Mouse (Mus musculus): ENCODE measurements around the gene Ece2. TPM values are rescaled to one million over a fixed set of nuclear protein-coding genes. Genes with fewer than 3 reads are reported as not detected.
A peak's percentile ranks its signal among the peaks of the same experiment; 100 is the strongest.

The Ece2 gene
- polyA plus RNA-seq, 2 experiments = 0.04 to 0.08 TPM

GRCm38 (mm10) chr16:20604705-20605104 is 24.9 kb upstream of the Ece2 start:
- no peaks in the 10 kb centered on the region for H3K9me3 ChIP-seq (ENCODE audit: control insufficient read depth, low read length)
- H3K36me3 ChIP-seq (replicated peaks; ENCODE audit: control insufficient read depth, insufficient read depth, low read depth) = peaks cover 5% of the 10 kb centered on the region
- no peak for DNase-seq (ENCODE audit: low read depth in 3 of 3, low spot score in 3 of 3)
- H3K27ac ChIP-seq = no peak overlapping the region
- H3K4me3 ChIP-seq (ENCODE audit: insufficient read depth in 1 of 2, low read depth in 2 of 2, low read length in 2 of 2) = no peak overlapping the region
- 76% methylated on average over 9 of the region's 9 CpGs for WGBS (ENCODE audit: insufficient replicate concordance)
- peaks cover 2 to 3% of the 10 kb centered on the region in 2 experiments; a peak in 3 of 4 replicates for H3K4me1 ChIP-seq (replicated peaks; ENCODE audit: control insufficient read depth in 2 of 2, insufficient read depth in 2 of 2, low read length in 1 of 2)
- no peak overlapping the region for H3K4me2 ChIP-seq (ENCODE audit: low read depth)
- no peak for ATAC-seq (ENCODE audit: insufficient read depth)
- H3K27me3 ChIP-seq (ENCODE audit: control insufficient read depth, insufficient read depth, low read length) = no peaks in the 10 kb centered on the region
- TF ChIP-seq CTCF (IDR thresholded peaks at IDR 0.05; ENCODE audit: low read depth) = no peak
- TF ChIP-seq EP300 (IDR thresholded peaks at IDR 0.05; ENCODE audit: low read depth) = no peak
- H3K9ac ChIP-seq (replicated peaks) = no peak overlapping the region

- peak overlapping the region; percentile 59 for H3K27ac ChIP-seq
- H3K4me2 ChIP-seq (ENCODE audit: low read depth) = peak overlapping the region; percentile 95
- no peaks in the 10 kb centered on the region for H3K9me3 ChIP-seq (ENCODE audit: control insufficient read depth, low read length)
- WGBS (ENCODE audit: insufficient replicate concordance) = under 1% methylated on average over 28 of the region's 28 CpGs
- TF ChIP-seq CTCF (IDR thresholded peaks at IDR 0.05; ENCODE audit: low read depth) = no peak
- no peak for TF ChIP-seq EP300 (IDR thresholded peaks at IDR 0.05; ENCODE audit: low read depth)
- ATAC-seq (ENCODE audit: insufficient read depth) (peak; percentile 63), DNase-seq (ENCODE audit: low read depth in 3 of 3, low spot score in 3 of 3) (peak; percentile 70 to 76 (median 70))
- no peaks in the 10 kb centered on the region for H3K27me3 ChIP-seq (ENCODE audit: control insufficient read depth, insufficient read depth, low read length)
- H3K4me3 ChIP-seq (ENCODE audit: insufficient read depth in 1 of 2, low read depth in 2 of 2, low read length in 2 of 2) = peak overlapping the region; percentile 73 to 93
- peaks cover 9 to 12% of the 10 kb centered on the region in 2 experiments; a peak in 3 of 4 replicates for H3K4me1 ChIP-seq (replicated peaks; ENCODE audit: control insufficient read depth in 2 of 2, insufficient read depth in 2 of 2, low read length in 1 of 2)
- H3K36me3 ChIP-seq (replicated peaks; ENCODE audit: control insufficient read depth, insufficient read depth, low read depth) = peaks cover 5% of the 10 kb centered on the region
- peak overlapping the region; percentile 91 for H3K9ac ChIP-seq (replicated peaks)
These were observed 18.9 kb upstream of the Ece2 start for GRCm38 (mm10) chr16:20610501-20611356.

GRCm38 (mm10) chr16:20611357-20612227 is 18.0 kb upstream of the Ece2 start, which contains the start of the genes Eef1akmt4, Gm49333 and Alg3:
Gene Eef1akmt4 (plus strand): TSS chr16:20611593.
Gene Gm49333 (plus strand): TSS chr16:20611610.
Gene Alg3 (minus strand): TSS chr16:20611735.
- ATAC-seq (ENCODE audit: insufficient read depth) = peak; percentile 96
- TF ChIP-seq CTCF (IDR thresholded peaks at IDR 0.05; ENCODE audit: low read depth) = no peak
- TF ChIP-seq EP300 (IDR thresholded peaks at IDR 0.05; ENCODE audit: low read depth) = no peak
- H3K4me3 ChIP-seq (ENCODE audit: insufficient read depth in 1 of 2, low read depth in 2 of 2, low read length in 2 of 2) = peak within 1 kb of the TSS; percentile 74 to 93
- H3K27me3 ChIP-seq (ENCODE audit: control insufficient read depth, insufficient read depth, low read length) = no peaks in the 10 kb centered on the region
- peak within 1 kb of the TSS; percentile 59 for H3K27ac ChIP-seq
- peaks cover 9 to 12% of the 10 kb centered on the region in 2 experiments; a peak in 3 of 4 replicates for H3K4me1 ChIP-seq (replicated peaks; ENCODE audit: control insufficient read depth in 2 of 2, insufficient read depth in 2 of 2, low read length in 1 of 2)
- DNase-seq (ENCODE audit: low read depth in 3 of 3, low spot score in 3 of 3) = peak; percentile 86 to 88 (median 87)
- no peaks in the 10 kb centered on the region for H3K9me3 ChIP-seq (ENCODE audit: control insufficient read depth, low read length)
- no peaks in the 10 kb centered on the region; the same call in 1 of the 2 replicates for H3K36me3 ChIP-seq (replicated peaks; ENCODE audit: control insufficient read depth, insufficient read depth, low read depth)
- peak within 1 kb of the TSS; percentile 91 for H3K9ac ChIP-seq (replicated peaks)
- H3K4me2 ChIP-seq (ENCODE audit: low read depth) = peak within 1 kb of the TSS; percentile 95
- 1% methylated on average over 41 of the region's 41 CpGs for WGBS (ENCODE audit: insufficient replicate concordance)

GRCm38 (mm10) chr16:20619541-20620398 is 9.9 kb upstream of the Ece2 start:
- Histone ChIP-seq H3K9ac (replicated peaks) (no peak overlapping the region), H3K4me1 (replicated peaks; ENCODE audit: control insufficient read depth in 2 of 2, insufficient read depth in 2 of 2, low read length in 1 of 2) (peaks cover 0 to 4% of the 10 kb centered on the region in 2 experiments; a peak in 2 of 4 replicates), H3K9me3 (ENCODE audit: control insufficient read depth, low read length) (no peaks in the 10 kb centered on the region), H3K4me3 (ENCODE audit: insufficient read depth in 1 of 2, low read depth in 2 of 2, low read length in 2 of 2) (peak overlapping the region; percentile 5 to 66; a peak in 3 of 4 replicates), H3K36me3 (replicated peaks; ENCODE audit: control insufficient read depth, insufficient read depth, low read depth) (no peaks in the 10 kb centered on the region), H3K4me2 (ENCODE audit: low read depth) (peak overlapping the region; percentile 92), H3K27me3 (ENCODE audit: control insufficient read depth, insufficient read depth, low read length) (peaks cover 53% of the 10 kb centered on the region), H3K27ac (no peak overlapping the region)
- ATAC-seq (ENCODE audit: insufficient read depth) (peak; percentile 25; the same call in 1 of the 2 replicates), DNase-seq (ENCODE audit: low read depth in 3 of 3, low spot score in 3 of 3) (peak in 1 of 3 experiments; percentile 9)
- no peak for TF ChIP-seq EP300 (IDR thresholded peaks at IDR 0.05; ENCODE audit: low read depth)
- WGBS (ENCODE audit: insufficient replicate concordance) = 4% methylated on average over 80 of the region's 83 CpGs
